Mouse (Mus musculus) C2C12 (cell line): Measurements from ENCODE around the gene Ntn1. TPM values are rescaled to one million over a fixed set of nuclear protein-coding genes. Genes with fewer than 3 reads are reported as not detected.

Source experiments
- H3K27me3 ChIP-seq: one replicate; pipeline ENCODE4 v1.6.1; 2011; ENCODE audit not compliant: control insufficient read depth, insufficient read depth, insufficient read length
- H3K36me3 ChIP-seq: one replicate; pipeline ENCODE4 v1.6.1; 2011; ENCODE audit not compliant: control insufficient read depth, insufficient read depth
- H3K4me3 ChIP-seq: one replicate; pipeline ENCODE4 v1.5.1; 2011; ENCODE audit warnings: mild to moderate bottlenecking, control low read depth; ENCODE audit not compliant: poor library complexity, insufficient read depth, severe bottlenecking
- H3K79me2 ChIP-seq: one replicate; pipeline ENCODE4 v1.6.1; 2011; ENCODE audit not compliant: control insufficient read depth, insufficient read depth
- H3K79me3 ChIP-seq: one replicate; pipeline ENCODE4 v1.6.1; 2011; ENCODE audit warnings: low read depth, control low read depth
- H3ac ChIP-seq: one replicate; pipeline ENCODE3; 2011; ENCODE audit warnings: low read depth; ENCODE audit not compliant: control insufficient read depth, insufficient read length
- CEBPB ChIP-seq: IDR thresholded peaks from one replicate; pipeline ENCODE4 v1.6.1; 2011; ENCODE audit warnings: low read depth, mild to moderate bottlenecking, control low read depth, moderate library complexity
- CTCF ChIP-seq: IDR thresholded peaks from one replicate; pipeline ENCODE4 v1.5.1; 2011; ENCODE audit not compliant: control insufficient read depth, insufficient read depth, insufficient read length
- FOSL1 ChIP-seq: IDR thresholded peaks from one replicate; pipeline ENCODE4 v1.8.0; 2011; ENCODE audit warnings: mild to moderate bottlenecking, low read length; ENCODE audit not compliant: poor library complexity, insufficient read depth, severe bottlenecking
- MAX ChIP-seq: IDR thresholded peaks from one replicate; pipeline ENCODE4 v1.6.1; 2011; ENCODE audit warnings: mild to moderate bottlenecking, control low read depth
- MYOD1 ChIP-seq: IDR thresholded peaks from one replicate; pipeline ENCODE4 v1.6.1; 2011; ENCODE audit warnings: low read depth; ENCODE audit not compliant: control insufficient read depth, insufficient read length
- MYOG ChIP-seq: IDR thresholded peaks from one replicate; pipeline ENCODE4 v1.6.1; 2011; ENCODE audit not compliant: control insufficient read depth, insufficient read length; ENCODE audit errors: extremely low read depth
- USF1 ChIP-seq: IDR thresholded peaks from one replicate; pipeline ENCODE4 v1.6.1; 2011; ENCODE audit warnings: low read depth, mild to moderate bottlenecking, control low read depth, moderate library complexity
- polyA plus RNA-seq: library from polyadenylated mRNA; unstranded; fragments of >200 nt; fragmentation: generic; extraction: Trizol; gene quantifications from one replicate; pipeline ENCODE4 v1.2.1, GENCODE M21; 2012; ENCODE audit warnings: missing spikeins

Gene Ntn1
- polyA plus RNA-seq, 1 experiment: 19.4 TPM

DNA sequence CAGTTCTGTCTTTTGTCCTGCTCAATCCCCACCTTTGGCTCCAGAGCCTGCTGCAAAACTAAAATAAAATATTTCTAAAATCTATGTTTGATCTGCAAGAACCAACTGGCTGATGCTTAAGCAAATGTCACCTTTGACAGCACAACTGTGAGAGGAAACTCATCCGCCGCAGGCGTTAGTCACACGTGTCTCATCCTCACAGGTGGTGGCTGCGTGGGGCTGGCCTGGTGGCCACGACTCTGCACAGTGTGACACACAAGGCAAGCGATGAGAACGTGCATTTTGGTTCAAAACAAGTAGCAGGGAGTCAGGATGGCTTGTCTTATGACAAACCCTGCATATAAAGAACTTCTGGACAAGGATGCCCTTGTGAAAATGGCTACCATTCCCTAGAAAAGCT, 201.5 kb downstream of the Ntn1 start:
- no peak overlapping the region for H3K4me3 ChIP-seq
- no peaks in the 10 kb centered on the region for H3K36me3 ChIP-seq
- no peaks in the 10 kb centered on the region for H3K79me2 ChIP-seq
- no peaks in the 10 kb centered on the region for H3K27me3 ChIP-seq
- TF ChIP-seq CEBPB: no peak
- no peak for TF ChIP-seq MYOG
- no peak for TF ChIP-seq MYOD1
- TF ChIP-seq CTCF: no peak
- TF ChIP-seq USF1: no peak
- no peak for TF ChIP-seq MAX
- TF ChIP-seq FOSL1: no peak
- no peak overlapping the region for H3ac ChIP-seq
- no peaks in the 10 kb centered on the region for H3K79me3 ChIP-seq

DNA sequence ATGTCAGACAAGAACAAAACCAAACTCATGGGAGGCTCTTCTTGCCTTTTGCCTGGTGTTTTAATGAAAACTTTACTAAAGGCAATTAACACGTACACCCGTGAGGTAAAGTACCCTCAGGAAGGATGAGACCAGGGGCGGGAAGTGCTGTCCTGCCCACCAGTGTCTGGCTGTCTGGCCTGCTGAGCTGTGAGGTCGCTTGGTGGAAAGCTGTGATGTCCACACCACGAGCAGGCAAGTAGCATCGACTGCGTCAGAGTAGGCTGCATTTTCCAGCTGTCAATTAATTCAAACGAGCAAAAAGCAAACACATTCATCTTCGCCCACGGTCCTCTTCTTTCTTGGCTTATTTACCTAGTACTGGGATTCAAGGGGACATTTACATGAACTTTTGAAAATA, 201.9 kb downstream of the Ntn1 start:
- Histone ChIP-seq H3K27me3 (no peaks in the 10 kb centered on the region), H3K79me3 (no peaks in the 10 kb centered on the region), H3K4me3 (no peak overlapping the region), H3K79me2 (no peaks in the 10 kb centered on the region), H3K36me3 (no peaks in the 10 kb centered on the region), H3ac (no peak overlapping the region)
- TF ChIP-seq USF1 (no peak), CTCF (no peak), MAX (no peak), FOSL1 (no peak), MYOD1 (no peak), MYOG (no peak), CEBPB (no peak)

- H3K79me3 ChIP-seq: no peaks in the 10 kb centered on the region
- no peaks in the 10 kb centered on the region for H3K36me3 ChIP-seq
- no peaks in the 10 kb centered on the region for H3K27me3 ChIP-seq
- TF ChIP-seq FOSL1: no peak
- TF ChIP-seq CTCF: no peak
- TF ChIP-seq MAX: no peak
- no peak for TF ChIP-seq CEBPB
- TF ChIP-seq MYOG: no peak
- TF ChIP-seq MYOD1: no peak
- TF ChIP-seq USF1: no peak
- no peak overlapping the region for H3K4me3 ChIP-seq
- H3K79me2 ChIP-seq: no peaks in the 10 kb centered on the region
- H3ac ChIP-seq: no peak overlapping the region
These were observed 203.2 kb downstream of the Ntn1 start for GRCm38 (mm10) chr11:68197471-68197870.

GRCm38 (mm10) chr11:68196566-68196965, 204.1 kb downstream of the Ntn1 start:
- Histone ChIP-seq H3K79me2 (no peaks in the 10 kb centered on the region), H3K79me3 (no peaks in the 10 kb centered on the region)
- no peak for TF ChIP-seq CEBPB
- no peak for TF ChIP-seq FOSL1
- no peak for TF ChIP-seq MYOD1
- TF ChIP-seq MAX: no peak
- no peak for TF ChIP-seq MYOG
- TF ChIP-seq USF1: no peak
- no peak for TF ChIP-seq CTCF

DNA sequence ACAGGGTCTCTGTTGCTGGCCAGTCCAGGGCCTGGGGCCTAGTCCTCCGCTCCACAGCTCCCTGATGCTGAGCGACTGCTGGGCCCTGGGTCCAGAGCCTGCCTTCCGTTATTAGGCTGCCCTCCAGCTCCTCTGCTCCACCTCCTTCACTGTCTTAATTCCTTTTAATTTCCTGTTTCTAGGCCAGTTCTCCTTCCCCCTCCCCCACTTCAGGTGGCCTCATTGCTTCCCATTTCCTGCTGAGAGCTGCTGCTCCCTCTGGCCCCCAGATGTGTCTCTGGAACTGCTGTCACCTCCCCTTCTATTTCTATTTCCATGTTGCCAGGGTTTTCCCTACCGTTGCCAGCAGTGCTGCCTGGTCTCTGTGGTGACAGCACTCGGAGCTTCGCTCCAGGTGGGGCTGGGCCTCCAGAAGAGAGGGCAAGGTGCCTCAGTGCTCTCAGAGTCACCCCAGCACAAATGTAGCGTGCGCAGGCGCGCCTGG, 204.9 kb downstream of the Ntn1 start:
- Histone ChIP-seq H3K36me3 (no peaks in the 10 kb centered on the region), H3ac (no peak overlapping the region), H3K4me3 (no peak overlapping the region), H3K79me3 (no peaks in the 10 kb centered on the region), H3K79me2 (no peaks in the 10 kb centered on the region), H3K27me3 (no peaks in the 10 kb centered on the region)
- TF ChIP-seq CTCF (no peak), MYOG (no peak), MYOD1 (no peak), CEBPB (no peak), FOSL1 (no peak), MAX (no peak), USF1 (no peak)

More at GRCm38 (mm10) chr11:68196566-68196965, 204.1 kb downstream of the Ntn1 start:
- H3K36me3 ChIP-seq: no peaks in the 10 kb centered on the region
- no peak overlapping the region for H3ac ChIP-seq
- no peaks in the 10 kb centered on the region for H3K27me3 ChIP-seq
- H3K4me3 ChIP-seq: no peak overlapping the region
